Mouse (Mus musculus) liver, embryonic 14.5 days (tissue): ENCODE results near the gene Ly6g6d. TPM values are rescaled to one million over a fixed set of nuclear protein-coding genes. Genes with fewer than 3 reads are reported as not detected.

Source experiments
- ATAC-seq: fragments of 200-750 bp; cut with Nextera tagmentation; 2 replicates; pipeline ENCODE4 v1.8.0; 2017; ENCODE audit warnings: moderate number of reproducible peaks, mild to moderate bottlenecking, moderate library complexity; ENCODE audit not compliant: insufficient read depth
- DNase-seq, 3 experiments: peaks; one replicate each; pipeline ENCODE4 v3.0.0-alpha.2; 2012 to 2013; ENCODE audit warnings: low read depth in 3 of 3, low spot score in 3 of 3
- H3K27ac ChIP-seq: fragments of 300-500 bp; sonication (generic); 2 replicates; pipeline ENCODE4 v1.5.1; 2014; ENCODE audit warnings: moderate library complexity, mild to moderate bottlenecking, control low read depth, inconsistent platforms
- H3K27me3 ChIP-seq: fragments of 300-500 bp; sonication (generic); 2 replicates; pipeline ENCODE4 v1.6.1; 2014; ENCODE audit warnings: mild to moderate bottlenecking, low read length, moderate library complexity; ENCODE audit not compliant: control insufficient read depth, insufficient read depth
- H3K36me3 ChIP-seq: fragments of 300-500 bp; sonication (generic); replicated peaks from 2 replicates; pipeline ENCODE4 v1.6.1; 2014; ENCODE audit warnings: low read depth; ENCODE audit not compliant: control insufficient read depth, insufficient read depth
- H3K4me1 ChIP-seq, 2 experiments: fragments of 200-500 bp in 1 of 2; fragments of 300-500 bp in 1 of 2; sonication (generic) in 1 of 2; replicated peaks; 2 replicates each; pipeline ENCODE4 v1.6.1; 2012 to 2014; ENCODE audit warnings: antibody characterized with exemption in 1 of 2, inconsistent platforms in 1 of 2, low read length in 1 of 2; ENCODE audit not compliant: control insufficient read depth in 2 of 2, insufficient read depth in 2 of 2
- H3K4me2 ChIP-seq: fragments of 300-500 bp; sonication (generic); 2 replicates; pipeline ENCODE4 v1.6.1; 2014; ENCODE audit warnings: low read depth, mild to moderate bottlenecking, control low read depth, moderate library complexity
- H3K4me3 ChIP-seq, 2 experiments: fragments of 200-500 bp in 1 of 2; fragments of 300-500 bp in 1 of 2; sonication (generic) in 1 of 2; 2 replicates each; pipeline ENCODE4 v1.5.1; 2012 to 2014; ENCODE audit warnings: low read depth in 2 of 2, low read length in 2 of 2, mild to moderate bottlenecking in 2 of 2, control low read depth in 1 of 2, inconsistent platforms in 1 of 2, moderate library complexity in 1 of 2; ENCODE audit not compliant: insufficient read depth in 1 of 2
- H3K9ac ChIP-seq: fragments of 300-500 bp; sonication (generic); replicated peaks from 2 replicates; pipeline ENCODE4 v1.6.1; 2014; ENCODE audit warnings: mild to moderate bottlenecking, control low read depth, moderate library complexity
- H3K9me3 ChIP-seq: fragments of 300-500 bp; sonication (generic); 2 replicates; pipeline ENCODE4 v1.6.1; 2016; ENCODE audit warnings: low read length, mixed read lengths; ENCODE audit not compliant: control insufficient read depth
- CTCF ChIP-seq: IDR thresholded peaks from 2 replicates; pipeline ENCODE4 v1.5.1; 2016; ENCODE audit warnings: antibody characterized with exemption, low read depth, control low read depth
- EP300 ChIP-seq: IDR thresholded peaks from 2 replicates; pipeline ENCODE4 v1.6.1; 2016; ENCODE audit warnings: antibody characterized with exemption, low read depth
- WGBS: fragments of 180-500 bp; shearing (Covaris S2); extraction: QIAGEN DNeasy Blood & Tissue Kit; methylation state at CpG from one replicate; pipeline ENCODE4 v1.1.7; 2014; ENCODE audit not compliant: insufficient replicate concordance; 5-methylcytosine and 5-hydroxymethylcytosine counted together
- polyA plus RNA-seq, 2 experiments: library from polyadenylated mRNA; depleted of rRNA in 1 of 2; stranded (reverse) in 1 of 2; unstranded in 1 of 2; fragments of >200 nt; fragmentation: Nextera tagmentation in 1 of 2; extraction: Ambion mirVana in 1 of 2; gene quantifications; 2 replicates each; pipeline versions ENCODE4 v1.2.1 to v1.2.3; 2012 to 2014

Gene Ly6g6d
- polyA plus RNA-seq, 2 experiments, result 0.28 to 0.95 TPM

DNA sequence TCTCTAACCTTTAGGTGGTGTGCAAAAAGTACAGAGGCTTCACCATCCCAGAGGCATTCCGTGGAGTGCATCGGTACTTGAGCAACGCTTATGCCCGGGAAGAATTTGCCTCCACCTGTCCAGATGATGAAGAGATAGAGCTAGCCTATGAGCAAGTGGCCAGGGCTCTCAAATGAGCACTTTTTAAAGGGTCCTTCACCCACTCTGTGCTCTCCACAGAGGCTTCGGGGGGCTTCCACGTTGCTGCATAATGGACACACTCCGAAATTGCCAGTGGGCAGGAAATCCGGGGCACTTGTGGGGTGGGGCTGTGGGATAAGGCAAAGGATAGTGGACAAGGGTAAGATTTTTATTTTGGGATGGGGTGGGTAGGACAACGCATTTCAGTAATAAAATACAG lies 19.5 kb downstream of the Ly6g6d start:
- Histone ChIP-seq H3K27me3 (no peaks in the 10 kb centered on the region; the same call in 1 of the 2 replicates), H3K4me1 (peaks cover 4 to 8% of the 10 kb centered on the region in 2 experiments; a peak in 3 of 4 replicates), H3K27ac (no peak overlapping the region), H3K9ac (no peak overlapping the region), H3K4me3 (no peak overlapping the region), H3K4me2 (no peak overlapping the region; the same call in 1 of the 2 replicates), H3K9me3 (no peaks in the 10 kb centered on the region), H3K36me3 (peaks cover 27% of the 10 kb centered on the region)
- DNase-seq, result no peak
- no peak for TF ChIP-seq CTCF
- no peak for TF ChIP-seq EP300
- 63% methylated on average over 9 of the region's 9 CpGs for WGBS
- ATAC-seq, result no peak

- H3K4me2 ChIP-seq, result no peak overlapping the region
- H3K27ac ChIP-seq, result no peak overlapping the region
- no peak for DNase-seq
- TF ChIP-seq CTCF (no peak), EP300 (no peak)
- H3K9ac ChIP-seq, result no peak overlapping the region
- WGBS, result 21% methylated on average over 3 of the region's 3 CpGs
- no peaks in the 10 kb centered on the region for H3K27me3 ChIP-seq
- H3K4me3 ChIP-seq, result no peak overlapping the region
- no peaks in the 10 kb centered on the region for H3K9me3 ChIP-seq
- peaks cover 39% of the 10 kb centered on the region for H3K36me3 ChIP-seq
- ATAC-seq, result peak; percentile 16; the same call in 1 of the 2 replicates
- H3K4me1 ChIP-seq, result peaks cover 6 to 12% of the 10 kb centered on the region in 2 experiments
Observed at GRCm38 (mm10) chr17:35057090-35057489, 20.8 kb downstream of the Ly6g6d start.

GRCm38 (mm10) chr17:35055691-35056495 lies 22.0 kb downstream of the Ly6g6d start:
- H3K27ac ChIP-seq, result no peak overlapping the region
- no peaks in the 10 kb centered on the region for H3K9me3 ChIP-seq
- no peak overlapping the region for H3K4me2 ChIP-seq
- WGBS, result 80% methylated on average over 7 of the region's 7 CpGs
- DNase-seq, result no peak
- H3K4me1 ChIP-seq, result peaks cover 13 to 18% of the 10 kb centered on the region in 2 experiments
- no peak for TF ChIP-seq EP300
- no peak for TF ChIP-seq CTCF
- no peak overlapping the region for H3K4me3 ChIP-seq
- H3K27me3 ChIP-seq, result no peaks in the 10 kb centered on the region
- peaks cover 40% of the 10 kb centered on the region for H3K36me3 ChIP-seq
- ATAC-seq, result no peak
- no peak overlapping the region for H3K9ac ChIP-seq

GRCm38 (mm10) chr17:35052271-35052798 lies 25.5 kb downstream of the Ly6g6d start:
- Histone ChIP-seq H3K27ac (0 out of 2 replicates have a peak overlapping the region, but pooled peaks have one; percentile 87), H3K36me3 (peaks cover 40% of the 10 kb centered on the region), H3K4me3 (peak overlapping the region; percentile 81 to 93), H3K4me2 (peak overlapping the region; percentile 98), H3K9ac (peak overlapping the region; percentile 87), H3K4me1 (peaks cover 34 to 35% of the 10 kb centered on the region in 2 experiments), H3K9me3 (no peaks in the 10 kb centered on the region), H3K27me3 (no peaks in the 10 kb centered on the region)
- WGBS, result 76% methylated on average over 12 of the region's 12 CpGs
- ATAC-seq (no peak), DNase-seq (no peak)
- no peak for TF ChIP-seq EP300
- no peak for TF ChIP-seq CTCF
